ENCODE assay signal across 7 mouse cellular contexts in the genomic region with DNA sequence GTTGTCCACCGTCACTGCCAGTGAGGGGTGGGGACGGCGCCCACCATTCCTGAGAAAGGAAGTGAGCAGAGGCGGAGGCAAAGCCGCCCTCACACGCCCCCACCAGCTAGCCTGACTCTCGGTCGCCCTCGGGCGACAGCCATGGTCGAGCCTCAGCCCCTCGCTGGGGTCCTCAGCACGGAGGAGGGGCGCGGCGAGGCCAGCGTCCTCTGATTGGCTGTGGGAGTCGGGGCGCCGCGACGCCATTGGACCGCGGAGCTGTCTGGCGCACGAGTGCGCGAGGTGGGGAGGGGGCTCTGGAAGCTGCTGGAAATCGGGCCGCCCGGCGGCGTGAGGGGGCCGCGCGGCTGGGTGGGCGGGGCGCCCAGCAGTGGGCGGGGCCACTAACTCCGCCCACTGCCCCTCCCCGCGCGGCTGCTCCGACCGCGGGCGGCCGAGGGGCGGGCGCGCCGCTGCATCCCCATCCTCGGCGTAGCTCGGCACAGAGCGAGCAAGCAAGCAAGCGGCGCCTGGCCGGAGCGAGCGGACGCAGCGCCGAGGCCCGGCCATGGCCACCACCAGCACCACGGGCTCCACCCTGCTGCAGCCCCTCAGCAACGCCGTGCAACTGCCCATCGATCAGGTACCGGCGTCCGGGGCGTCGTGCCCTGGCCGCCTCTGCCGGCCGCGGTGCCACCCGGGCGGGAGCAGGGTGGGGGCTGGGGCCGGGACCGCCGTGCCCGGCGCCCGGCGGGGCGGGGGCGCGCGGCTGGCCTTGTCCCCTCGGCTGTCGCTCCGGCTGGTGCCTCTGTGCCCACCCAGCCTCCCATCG. TPM values are rescaled to one million over a fixed set of nuclear protein-coding genes. Genes with fewer than 3 reads are reported as not detected.
A peak's percentile ranks its signal among the peaks of the same experiment; 100 is the strongest.
DNase-seq lines count a peak whose midpoint lies in the region; ATAC-seq lines count a peak whose summit lies in the region.

No protein-coding gene starts in this region.

- no peaks in the 10 kb centered on the region for H3K36me3 ChIP-seq in intestine, embryonic 15.5 days
- H3K36me3 ChIP-seq in midbrain, embryonic 11.5 days (ENCODE audit: control insufficient read depth, insufficient read depth, low read length): no peaks in the 10 kb centered on the region

- intact Hi-C loops in gastrocnemius, postnatal 36 days (cut with DNase I): loop anchor here (5.0 to 10.0 kb wide), 2 partner anchors 123 to 124 kb away; a partner anchor contains a TSS
- intact Hi-C loops in left cerebral cortex, postnatal 4 days (cut with DNase I): loop anchor here (10.0 kb wide), 1 partner anchor 113 kb away; no protein-coding TSS in a partner anchor

- 0 out of 2 replicates have a peak, but pooled peaks cover 7% of the 10 kb centered on the region for H3K4me1 ChIP-seq in intestine, embryonic 15.5 days (replicated peaks)
- peaks cover 15% of the 10 kb centered on the region for H3K4me1 ChIP-seq in midbrain, embryonic 11.5 days (ENCODE audit: control insufficient read depth, insufficient read depth, low read length)

- H3K4me2 ChIP-seq in intestine, embryonic 15.5 days (replicated peaks): peak overlapping the region; percentile 81
- peak overlapping the region; percentile 69 for H3K4me2 ChIP-seq in midbrain, embryonic 11.5 days

- H3K27ac ChIP-seq in intestine, embryonic 15.5 days: peak overlapping the region; percentile 88
- H3K27ac ChIP-seq in midbrain, embryonic 11.5 days (ENCODE audit: low read depth, low read length): peak overlapping the region; percentile 96

- DNase-seq in adrenal gland, postnatal 14 days: peak; percentile 91
- DNase-seq in embryo, embryonic 11.5 days (ENCODE audit: low read depth, low spot score): peak; percentile 96
- peak; percentile 55 to 74 for DNase-seq in gastrocnemius, postnatal 36 days
- peak; percentile 98 for DNase-seq in left cerebral cortex, postnatal 4 days
- DNase-seq in midbrain, embryonic 11.5 days (ENCODE audit: low spot score, missing footprints): peak; percentile 99
- peak; percentile 27 to 36 for DNase-seq in spleen, adult 18-20 months

- WGBS in intestine, embryonic 15.5 days: under 1% methylated on average over 81 of the region's 95 CpGs
- under 1% methylated on average over 59 of the region's 95 CpGs for WGBS in midbrain, embryonic 11.5 days

- ATAC-seq in intestine, embryonic 15.5 days: peak; percentile 98
- peak; percentile 99 for ATAC-seq in midbrain, embryonic 11.5 days (ENCODE audit: low FRiP score)

- no peaks in the 10 kb centered on the region for H3K27me3 ChIP-seq in intestine, embryonic 15.5 days (replicated peaks)
- H3K27me3 ChIP-seq in midbrain, embryonic 11.5 days (ENCODE audit: control insufficient read depth, insufficient read depth, low read length): no peaks in the 10 kb centered on the region

- H3K4me3 ChIP-seq in intestine, embryonic 15.5 days (replicated peaks): peak overlapping the region; percentile 87
- peak overlapping the region; percentile 89 for H3K4me3 ChIP-seq in midbrain, embryonic 11.5 days (ENCODE audit: low read depth, low read length)

- peak overlapping the region; percentile 82 for H3K9ac ChIP-seq in intestine, embryonic 15.5 days
- peak overlapping the region; percentile 98 for H3K9ac ChIP-seq in midbrain, embryonic 11.5 days (ENCODE audit: low read length)

- H3K9me3 ChIP-seq in intestine, embryonic 15.5 days: no peaks in the 10 kb centered on the region
- H3K9me3 ChIP-seq in midbrain, embryonic 11.5 days (ENCODE audit: control insufficient read depth, low read length): no peaks in the 10 kb centered on the region

RNA-seq across cellular contexts. Expression of a gene that starts 0.7 kb away (rescaled TPM):
- total RNA-seq in adrenal gland, postnatal 14 days (2021): 17.1 and 17.9 TPM in 2 replicates
- 1 to 10 TPM; 2.3 to 2.4 TPM for total RNA-seq in gastrocnemius, postnatal 36 days (2021)
- polyA plus RNA-seq in intestine, embryonic 15.5 days (2015; fragmentation: Nextera tagmentation; extraction: Ambion mirVana): 22.2 and 26.1 TPM in 2 replicates
- total RNA-seq in left cerebral cortex, postnatal 4 days (2021): 10 to 100 TPM; 58.4 to 62.0 TPM
- 58.3 and 66.9 TPM in 2 replicates for polyA plus RNA-seq in midbrain, embryonic 11.5 days (2014; fragmentation: Nextera tagmentation; extraction: Ambion mirVana)

Comparison
In these comparisons a context has a peak if more than half of its experiments do, and no peak if none do; other contexts are left out.
1. Peak in every context shown above with its lines: DNase-seq, ATAC-seq, H3K4me3 ChIP-seq and H3K27ac ChIP-seq.
2. DNase-seq: peak in every context shown above with its lines; median percentile 99 in midbrain, embryonic 11.5 days; 98 in left cerebral cortex, postnatal 4 days; 96 in embryo, embryonic 11.5 days; 91 in adrenal gland, postnatal 14 days; 64 in gastrocnemius, postnatal 36 days; 32 in spleen, adult 18-20 months.